Mouse (Mus musculus) embryo, embryonic 11.5 days (tissue): Measurements from ENCODE around the gene Rras2.

Source experiments
- DNase-seq: peaks from one replicate; pipeline ENCODE4 v3.0.0-alpha.2; 2012; ENCODE audit warnings: low read depth, low spot score

Gene Rras2

GRCm38 (mm10) chr7:114074133-114074532 lies 43.4 kb downstream of the Rras2 start:
- no peak for DNase-seq

GRCm38 (mm10) chr7:114071851-114072616 lies 45.5 kb downstream of the Rras2 start:
- no peak for DNase-seq

GRCm38 (mm10) chr7:114071395-114071794 lies 46.2 kb downstream of the Rras2 start:
- no peak for DNase-seq

- DNase-seq = no peak
Measured at GRCm38 (mm10) chr7:114070458-114070840, 47.1 kb downstream of the Rras2 start.

GRCm38 (mm10) chr7:114069726-114070457 lies 47.7 kb downstream of the Rras2 start:
- DNase-seq = no peak

- DNase-seq = no peak
Measured at GRCm38 (mm10) chr7:114068956-114069533, 48.5 kb downstream of the Rras2 start.

GRCm38 (mm10) chr7:114066529-114067178 lies 50.9 kb downstream of the Rras2 start:
- peak; percentile 82 for DNase-seq

GRCm38 (mm10) chr7:114065407-114066185 lies 52.0 kb downstream of the Rras2 start:
- no peak for DNase-seq

- no peak for DNase-seq
Measured at GRCm38 (mm10) chr7:114063966-114064365, 53.6 kb downstream of the Rras2 start.

GRCm38 (mm10) chr7:114063534-114063933 lies 54.0 kb downstream of the Rras2 start:
- DNase-seq = no peak

- no peak for DNase-seq
Measured at GRCm38 (mm10) chr7:114062451-114062850, 55.1 kb downstream of the Rras2 start.

- DNase-seq = no peak
Measured at GRCm38 (mm10) chr7:114060445-114060844, 57.1 kb downstream of the Rras2 start.

- DNase-seq = no peak
Measured at GRCm38 (mm10) chr7:114058927-114059441, 58.6 kb downstream of the Rras2 start.

GRCm38 (mm10) chr7:114058166-114058565 lies 59.4 kb downstream of the Rras2 start:
- no peak for DNase-seq

GRCm38 (mm10) chr7:114053720-114054119 lies 63.9 kb downstream of the Rras2 start:
- no peak for DNase-seq

GRCm38 (mm10) chr7:114045814-114046213 lies 71.8 kb downstream of the Rras2 start:
- DNase-seq = no peak

GRCm38 (mm10) chr7:114043929-114044549 lies 73.5 kb downstream of the Rras2 start:
- no peak for DNase-seq

- no peak for DNase-seq
Measured at GRCm38 (mm10) chr7:114042973-114043928, 74.3 kb downstream of the Rras2 start.

GRCm38 (mm10) chr7:114041349-114041748 lies 76.2 kb downstream of the Rras2 start:
- no peak for DNase-seq
